Mouse (Mus musculus) sigmoid colon, adult 10 weeks (tissue): ENCODE results near the gene Sec16a. TPM values are rescaled to one million over a fixed set of nuclear protein-coding genes. Genes with fewer than 3 reads are reported as not detected.

Experiments
- polyA plus RNA-seq: library from polyadenylated mRNA; stranded (reverse); fragments of 350-450 nt; fragmentation: Illumina TruSeq; extraction: RNeasy Lipid Tissue Mini Kit (QIAGEN cat#74804); gene quantifications from one replicate; pipeline ENCODE4 v1.2.3, GENCODE M21; 2014; ENCODE audit warnings: low read depth, low replicate concordance

Gene Sec16a
- polyA plus RNA-seq = 63.6 TPM

GRCm38 (mm10) chr2:26444946-26445665 lies at the start of gene Sec16a:
Gene Sec16a, minus strand, starts transcription at chr2:26445216.

GRCm38 (mm10) chr2:26408515-26409356 lies 36.3 kb downstream of the Sec16a start, which contains the start of gene Inpp5e:
Gene Inpp5e, minus strand, starts transcription at chr2:26409203.

GRCm38 (mm10) chr2:26389154-26389690 lies 55.8 kb downstream of the Sec16a start, which contains the start of the genes Entr1 and Pmpca:
Gene Entr1, minus strand, starts transcription at chr2:26389316.
Gene Pmpca, plus strand, starts transcription at chr2:26389339.

GRCm38 (mm10) chr2:26380131-26380771 lies 64.8 kb downstream of the Sec16a start, which contains the start of gene Snapc4:
Gene Snapc4, minus strand, starts transcription at chr2:26380653.

GRCm38 (mm10) chr2:26360772-26361171 lies 84.2 kb downstream of the Sec16a start, which contains the start of gene Card9:
Gene Card9, minus strand, starts transcription at chr2:26360918.

Other genes starting within 250 kb of the Sec16a start
- gene Lhx3, start 236.9 kb downstream of the Sec16a start, polyA plus RNA-seq = not detected
- 11.9 TPM for gene Qsox2, start 207.7 kb downstream of the Sec16a start, polyA plus RNA-seq
- 0.22 TPM for gene Ccdc187, start 150.7 kb downstream of the Sec16a start, polyA plus RNA-seq
- 0.69 TPM for gene Gpsm1, start 129.7 kb downstream of the Sec16a start, polyA plus RNA-seq
- 1.4 TPM for gene Dnlz, start 93.1 kb downstream of the Sec16a start, polyA plus RNA-seq
- not detected for gene Card9, start 84.3 kb downstream of the Sec16a start, polyA plus RNA-seq
- gene Snapc4, start 64.6 kb downstream of the Sec16a start, polyA plus RNA-seq = 17.6 TPM
- gene Entr1, start 55.9 kb downstream of the Sec16a start, polyA plus RNA-seq = 35.1 TPM
- 96.4 TPM for gene Pmpca, start 55.9 kb downstream of the Sec16a start, polyA plus RNA-seq
- 5.6 TPM for gene Inpp5e, start 36.0 kb downstream of the Sec16a start, polyA plus RNA-seq
- 1.7 TPM for gene Notch1, start 71.4 kb upstream of the Sec16a start, polyA plus RNA-seq
- 4.7 TPM for gene Egfl7, start 134.8 kb upstream of the Sec16a start, polyA plus RNA-seq
- not detected for gene Gm20532, start 141.4 kb upstream of the Sec16a start, polyA plus RNA-seq
- 3.5 TPM for gene Agpat2, start 159.2 kb upstream of the Sec16a start, polyA plus RNA-seq
- not detected for gene Fam69b, start 183.2 kb upstream of the Sec16a start, polyA plus RNA-seq
- not detected for gene Lcn4, start 226.1 kb upstream of the Sec16a start, polyA plus RNA-seq